Mouse (Mus musculus) neural tube, embryonic 11.5 days (tissue): ENCODE data around the gene Tpte. TPM values are rescaled to one million over a fixed set of nuclear protein-coding genes. Genes with fewer than 3 reads are reported as not detected.

ENCODE experiments used
- ATAC-seq: fragments of 200-750 bp; cut with Nextera tagmentation; 2 replicates; pipeline ENCODE4 v1.8.0; 2017; ENCODE audit warnings: moderate number of reproducible peaks, mild to moderate bottlenecking, moderate TSS enrichment, moderate library complexity; ENCODE audit not compliant: insufficient read depth, low FRiP score, low TSS enrichment
- DNase-seq: peaks from one replicate; pipeline ENCODE4 v3.0.0-alpha.2; 2015; ENCODE audit warnings: low spot score
- H3K27ac ChIP-seq: fragments of 300-500 bp; sonication (generic); 2 replicates; pipeline ENCODE4 v1.5.1; 2014; ENCODE audit warnings: low read depth, mild to moderate bottlenecking, low read length
- H3K27me3 ChIP-seq: fragments of 300-500 bp; sonication (generic); 2 replicates; pipeline ENCODE4 v1.6.1; 2014; ENCODE audit warnings: mild to moderate bottlenecking, low read length, mixed read lengths; ENCODE audit not compliant: control insufficient read depth, insufficient read depth
- H3K36me3 ChIP-seq: fragments of 300-500 bp; sonication (generic); 2 replicates; pipeline ENCODE4 v1.6.1; 2014; ENCODE audit warnings: mild to moderate bottlenecking, low read length, moderate library complexity, mixed read lengths; ENCODE audit not compliant: control insufficient read depth, insufficient read depth
- H3K4me1 ChIP-seq: fragments of 300-500 bp; sonication (generic); 2 replicates; pipeline ENCODE4 v1.6.1; 2014; ENCODE audit warnings: low read length, mixed read lengths; ENCODE audit not compliant: control insufficient read depth, insufficient read depth
- H3K4me2 ChIP-seq: fragments of 300-500 bp; sonication (generic); 2 replicates; pipeline ENCODE4 v1.6.1; 2014; ENCODE audit warnings: low read depth, mild to moderate bottlenecking, moderate library complexity
- H3K4me3 ChIP-seq: fragments of 300-500 bp; sonication (generic); 2 replicates; pipeline ENCODE4 v1.5.1; 2014; ENCODE audit warnings: low read depth, low read length
- H3K9ac ChIP-seq: fragments of 300-500 bp; sonication (generic); 2 replicates; pipeline ENCODE4 v1.6.1; 2014; ENCODE audit warnings: mild to moderate bottlenecking, low read length
- H3K9me3 ChIP-seq: fragments of 300-500 bp; sonication (generic); 2 replicates; pipeline ENCODE4 v1.6.1; 2016; ENCODE audit warnings: low read length; ENCODE audit not compliant: control insufficient read depth
- WGBS: fragments of 180-500 bp; shearing (Covaris S2); extraction: QIAGEN DNeasy Blood & Tissue Kit; methylation state at CpG from one replicate; pipeline ENCODE4 v1.1.7; 2014; 5-methylcytosine and 5-hydroxymethylcytosine counted together
- polyA plus RNA-seq: library from polyadenylated mRNA; unstranded; fragments of >200 nt; fragmentation: Nextera tagmentation; extraction: Ambion mirVana; gene quantifications from 2 replicates; pipeline ENCODE4 v1.2.1, GENCODE M21; 2014

Gene Tpte
- polyA plus RNA-seq = not detected in 2 replicates

DNA sequence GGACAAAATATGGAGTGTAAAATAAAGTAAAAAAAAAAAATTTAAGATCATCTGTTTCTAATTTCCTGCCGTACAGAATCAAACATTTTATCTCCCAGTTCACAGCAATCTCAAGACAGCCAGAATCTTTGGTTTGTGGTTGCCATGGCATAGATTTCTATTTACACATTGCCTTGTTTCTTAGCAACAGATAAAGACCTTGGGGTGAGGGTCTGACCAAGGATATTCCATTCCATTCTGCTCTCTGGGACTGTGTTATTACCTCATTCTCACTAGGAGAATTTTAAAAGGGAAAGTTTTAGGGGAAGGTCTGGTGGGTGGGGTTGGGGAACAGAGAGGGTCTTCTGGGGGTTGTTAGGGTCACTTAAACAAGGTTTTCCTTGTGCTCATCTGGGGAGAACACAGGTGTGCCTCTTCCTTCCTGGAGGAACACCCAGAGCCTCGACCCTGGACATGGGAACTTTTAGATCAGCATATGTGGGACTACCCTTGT is at the start of gene Tpte:
Gene Tpte, plus strand, starts transcription at position 443 of the 493 bp plus-strand sequence.
- no peaks in the 10 kb centered on the region for H3K27me3 ChIP-seq
- no peak within 1 kb of the TSS for H3K9ac ChIP-seq
- ATAC-seq (no peak), DNase-seq (no peak)
- no peaks in the 10 kb centered on the region for H3K36me3 ChIP-seq
- no peaks in the 10 kb centered on the region for H3K4me1 ChIP-seq
- no peak within 1 kb of the TSS for H3K4me2 ChIP-seq
- H3K9me3 ChIP-seq = no peaks in the 10 kb centered on the region
- no peak within 1 kb of the TSS for H3K4me3 ChIP-seq
- no peak within 1 kb of the TSS for H3K27ac ChIP-seq
- 71% methylated on average over 2 of the region's 2 CpGs for whole genome bisulfite sequencing

DNA sequence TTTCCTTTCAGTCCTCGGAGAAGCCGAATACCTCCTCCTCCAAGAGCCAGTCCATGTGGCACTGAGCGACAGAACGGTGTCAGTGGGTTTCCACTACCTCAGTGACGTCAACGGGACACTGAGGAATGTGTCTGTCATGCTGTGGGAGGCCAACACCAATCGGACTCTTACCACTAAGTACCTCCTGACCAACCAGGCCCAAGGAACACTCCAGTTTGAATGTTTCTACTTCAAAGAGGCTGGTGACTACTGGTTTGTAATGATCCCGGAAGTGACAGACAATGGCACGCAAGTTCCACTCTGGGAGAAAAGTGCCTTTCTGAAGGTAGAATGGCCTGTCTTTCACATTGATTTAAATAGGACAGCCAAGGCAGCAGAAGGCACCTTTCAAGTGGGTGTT is 40.3 kb upstream of the Tpte start:
- ATAC-seq (no peak), DNase-seq (no peak)
- H3K27me3 ChIP-seq = no peaks in the 10 kb centered on the region
- H3K9ac ChIP-seq = no peak overlapping the region
- H3K36me3 ChIP-seq = no peaks in the 10 kb centered on the region
- no peak overlapping the region for H3K27ac ChIP-seq
- no peak overlapping the region for H3K4me2 ChIP-seq
- 89% methylated on average over 9 of the region's 9 CpGs for WGBS
- H3K4me1 ChIP-seq = no peaks in the 10 kb centered on the region
- no peaks in the 10 kb centered on the region for H3K9me3 ChIP-seq
- H3K4me3 ChIP-seq = no peak overlapping the region

DNA sequence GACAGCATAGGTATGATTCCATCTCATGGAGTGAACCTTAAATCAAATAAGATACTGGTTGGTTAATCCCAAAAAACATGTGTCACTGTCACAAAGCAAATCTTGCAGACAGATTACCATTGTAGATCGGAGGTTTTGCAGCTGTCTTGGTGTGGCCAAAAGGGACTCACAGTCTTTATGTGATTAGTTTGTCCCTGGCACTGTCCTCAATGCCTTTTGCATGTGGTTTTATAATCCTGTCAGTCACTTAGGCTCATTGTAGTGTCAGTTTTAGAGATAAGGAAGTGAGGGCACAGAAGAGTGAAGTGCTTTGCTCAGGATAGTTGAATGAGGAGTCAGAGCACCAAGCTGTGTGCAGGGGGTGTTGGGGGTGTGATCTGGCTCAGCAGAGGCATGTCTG is 37.6 kb upstream of the Tpte start:
- Histone ChIP-seq H3K4me3 (no peak overlapping the region), H3K36me3 (no peaks in the 10 kb centered on the region), H3K27me3 (no peaks in the 10 kb centered on the region), H3K27ac (no peak overlapping the region), H3K4me1 (no peaks in the 10 kb centered on the region), H3K4me2 (no peak overlapping the region), H3K9ac (no peak overlapping the region), H3K9me3 (no peaks in the 10 kb centered on the region)
- ATAC-seq = no peak
- DNase-seq = no peak
- WGBS = 68% methylated on average over 1 of the region's 1 CpGs

DNA sequence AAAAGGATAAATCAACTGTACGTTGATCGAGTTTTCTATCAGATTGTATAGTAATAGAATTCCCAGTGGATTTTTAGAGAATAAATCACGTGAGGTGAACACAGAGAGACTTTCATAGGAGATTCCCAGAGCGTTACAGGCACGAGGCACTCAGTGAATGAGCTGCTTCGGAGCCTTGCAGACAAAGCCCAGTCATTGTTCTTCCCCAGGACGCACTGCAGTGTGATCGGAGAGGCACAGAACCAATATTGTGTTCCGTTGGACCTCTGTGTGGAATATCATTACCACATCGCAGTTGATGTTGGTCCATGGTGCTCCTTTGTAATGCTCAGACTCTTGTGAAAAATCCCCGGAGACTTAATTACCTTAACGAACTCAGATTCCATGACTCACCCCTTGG is 35.3 kb upstream of the Tpte start:
- no peak overlapping the region for H3K27ac ChIP-seq
- H3K4me3 ChIP-seq = no peak overlapping the region
- H3K4me1 ChIP-seq = no peaks in the 10 kb centered on the region
- no peaks in the 10 kb centered on the region for H3K9me3 ChIP-seq
- ATAC-seq (no peak), DNase-seq (no peak)
- H3K27me3 ChIP-seq = no peaks in the 10 kb centered on the region
- WGBS = 81% methylated on average over 12 of the region's 12 CpGs
- no peak overlapping the region for H3K9ac ChIP-seq
- no peaks in the 10 kb centered on the region for H3K36me3 ChIP-seq
- H3K4me2 ChIP-seq = no peak overlapping the region

DNA sequence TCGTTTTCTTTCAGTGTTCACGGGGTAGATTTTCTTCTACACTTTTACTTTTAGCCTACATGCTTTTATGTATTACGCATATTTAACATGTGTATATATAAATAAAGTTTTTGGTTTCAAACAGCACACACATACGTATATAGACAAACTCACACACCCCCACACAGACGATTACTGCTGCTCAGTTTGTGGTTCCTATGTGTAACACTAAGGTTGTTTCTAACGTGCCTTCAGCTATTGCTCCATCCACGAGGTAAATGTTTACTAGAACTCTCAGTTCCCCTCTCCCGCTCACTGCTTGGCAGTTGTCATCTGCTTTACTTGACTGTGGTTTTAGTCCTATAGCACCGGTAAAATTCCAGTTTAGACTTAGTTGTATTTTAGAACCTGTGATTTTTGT is 34.2 kb upstream of the Tpte start:
- Histone ChIP-seq H3K4me3 (no peak overlapping the region), H3K4me2 (no peak overlapping the region), H3K27ac (no peak overlapping the region), H3K36me3 (no peaks in the 10 kb centered on the region), H3K9ac (no peak overlapping the region), H3K9me3 (no peaks in the 10 kb centered on the region), H3K27me3 (no peaks in the 10 kb centered on the region), H3K4me1 (no peaks in the 10 kb centered on the region)
- ATAC-seq (no peak), DNase-seq (no peak)
- 86% methylated on average over 9 of the region's 9 CpGs for WGBS

DNA sequence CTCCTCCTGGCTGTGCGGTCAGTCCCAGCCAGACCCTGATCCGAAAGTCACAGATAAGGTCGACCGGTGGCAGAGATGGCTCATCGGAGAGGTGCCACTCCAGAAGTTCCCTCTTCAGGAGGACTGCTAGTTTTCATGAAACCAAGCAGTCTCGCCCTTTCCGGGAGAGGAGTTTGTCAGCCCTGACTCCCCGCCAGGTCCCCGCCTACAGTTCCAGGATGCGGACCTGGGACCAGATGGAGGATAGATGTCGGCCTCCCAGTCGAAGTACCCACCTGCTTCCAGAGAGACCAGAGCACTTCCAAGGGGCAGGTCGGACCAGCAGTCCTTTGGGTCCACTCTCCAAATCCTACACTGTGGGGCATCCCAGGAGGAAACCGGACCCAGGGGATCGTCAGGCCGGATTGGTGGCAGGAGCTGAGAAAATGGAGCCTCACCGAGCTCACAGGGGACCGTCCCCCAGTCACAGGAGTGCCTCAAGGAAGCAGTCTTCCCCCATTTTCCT is 24.2 kb upstream of the Tpte start:
- DNase-seq (no peak), ATAC-seq (no peak)
- Histone ChIP-seq H3K4me3 (no peak overlapping the region), H3K9ac (no peak overlapping the region), H3K9me3 (no peaks in the 10 kb centered on the region), H3K4me1 (no peaks in the 10 kb centered on the region), H3K27me3 (no peaks in the 10 kb centered on the region), H3K27ac (no peak overlapping the region), H3K4me2 (no peak overlapping the region), H3K36me3 (no peaks in the 10 kb centered on the region)
- WGBS = 88% methylated on average over 18 of the region's 18 CpGs

DNA sequence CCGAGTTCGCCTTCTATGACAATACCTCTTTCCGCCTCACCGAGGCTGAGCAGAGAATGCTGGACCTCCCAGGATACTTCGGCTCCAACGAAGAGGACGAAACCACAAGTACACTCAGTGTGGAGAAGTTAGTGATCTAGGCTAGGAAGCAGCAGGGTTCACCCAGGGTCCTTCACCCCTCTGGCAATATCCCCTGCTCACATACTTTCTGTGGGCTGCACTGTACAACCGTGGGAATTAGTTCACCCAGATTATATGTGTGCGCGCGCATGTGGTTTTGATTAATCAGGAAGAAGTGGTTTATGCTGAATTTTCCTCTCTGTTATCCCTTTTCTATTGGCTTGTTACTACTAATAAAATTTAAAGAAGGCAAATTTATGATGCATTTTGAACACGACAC is 23.7 kb upstream of the Tpte start:
- Histone ChIP-seq H3K36me3 (no peaks in the 10 kb centered on the region), H3K9ac (no peak overlapping the region), H3K4me1 (no peaks in the 10 kb centered on the region), H3K4me3 (no peak overlapping the region), H3K4me2 (no peak overlapping the region), H3K27ac (no peak overlapping the region), H3K27me3 (no peaks in the 10 kb centered on the region), H3K9me3 (no peaks in the 10 kb centered on the region)
- DNase-seq = no peak
- WGBS = 82% methylated on average over 12 of the region's 12 CpGs
- no peak for ATAC-seq

DNA sequence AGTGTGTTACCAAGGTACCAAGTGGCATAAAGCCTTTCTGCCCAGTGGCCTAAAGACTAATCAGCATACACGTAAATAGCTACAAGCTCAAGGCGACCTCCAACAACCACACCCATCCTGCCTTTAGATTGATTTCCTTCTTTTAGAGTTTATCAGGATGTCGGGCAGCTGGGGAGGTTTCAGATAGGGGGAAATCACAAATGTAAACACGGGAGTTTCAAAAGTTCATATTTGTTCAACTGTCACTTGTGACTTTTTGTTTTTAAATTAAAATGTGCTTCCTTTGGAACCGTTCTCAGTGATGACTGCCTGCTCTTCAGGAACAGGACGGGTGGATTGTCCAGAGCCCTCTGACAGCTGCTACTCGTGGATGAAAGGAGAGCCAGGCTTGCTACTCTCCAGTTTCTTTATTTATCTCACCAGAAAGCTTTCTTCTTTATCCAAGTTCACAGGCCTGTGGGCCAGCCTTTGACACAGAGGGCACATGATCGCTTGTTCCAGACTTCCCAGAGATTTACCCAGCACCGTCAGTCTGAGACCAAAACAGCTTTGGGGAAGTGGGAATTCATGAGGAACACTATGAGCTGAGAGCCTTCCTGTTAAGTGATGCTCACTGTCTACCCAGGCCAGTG is 23.0 kb upstream of the Tpte start:
- ATAC-seq = no peak
- Histone ChIP-seq H3K4me1 (no peaks in the 10 kb centered on the region), H3K36me3 (no peaks in the 10 kb centered on the region), H3K27ac (no peak overlapping the region), H3K9me3 (no peaks in the 10 kb centered on the region), H3K4me2 (no peak overlapping the region), H3K9ac (no peak overlapping the region), H3K27me3 (no peaks in the 10 kb centered on the region), H3K4me3 (no peak overlapping the region)
- 79% methylated on average over 9 of the region's 9 CpGs for WGBS
- no peak for DNase-seq

DNA sequence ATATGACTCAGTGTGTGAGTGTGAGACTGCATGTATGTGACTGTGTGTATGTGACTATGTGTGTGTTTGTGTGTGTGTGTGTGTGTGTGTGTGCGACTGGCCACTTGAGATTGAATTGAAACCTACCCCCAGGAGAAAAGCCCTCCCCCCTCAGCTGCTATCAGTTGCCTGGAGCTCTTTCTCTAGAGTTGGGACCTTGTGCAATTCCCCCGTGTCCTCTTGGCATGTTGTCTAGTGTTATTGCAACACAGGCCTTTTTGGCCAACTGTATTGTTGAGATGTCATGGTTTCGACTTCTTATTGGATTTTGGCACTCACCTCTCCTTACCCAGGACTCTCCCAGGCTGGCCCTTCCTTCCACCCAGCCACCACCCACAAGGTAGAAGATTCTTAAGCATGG is 21.0 kb upstream of the Tpte start:
- Histone ChIP-seq H3K9me3 (no peaks in the 10 kb centered on the region), H3K27me3 (no peaks in the 10 kb centered on the region), H3K36me3 (no peaks in the 10 kb centered on the region), H3K9ac (no peak overlapping the region), H3K4me3 (no peak overlapping the region), H3K27ac (no peak overlapping the region), H3K4me1 (no peaks in the 10 kb centered on the region), H3K4me2 (no peak overlapping the region)
- WGBS = 93% methylated on average over 3 of the region's 3 CpGs
- ATAC-seq (no peak), DNase-seq (no peak)
